Comparison of ENCODE assay signal across 11 mouse cellular contexts in genomic region chr1:59394616-59395015, GRCm38 (mm10).
DNase-seq lines count a peak whose midpoint lies in the region; ATAC-seq and TF ChIP-seq lines count a peak whose summit lies in the region.
"Had no signal": no experiment of that assay in that cellular context is flagged by ENCODE, and none has a peak within 500 bp of the region (broad histone marks: within the 10 kb centered on the region; RNA-seq: fewer than 3 reads in every experiment).

No protein-coding gene starts in this region.

- no peaks in the 10 kb centered on the region for H3K9me3 ChIP-seq in embryonic facial prominence, embryonic 10.5 days
- no peaks in the 10 kb centered on the region for H3K9me3 ChIP-seq in forebrain, embryonic 15.5 days
- no peaks in the 10 kb centered on the region for H3K9me3 ChIP-seq in kidney, postnatal 0 days (replicated peaks; ENCODE audit: low read length)
- no peaks in the 10 kb centered on the region for H3K9me3 ChIP-seq in neural tube, embryonic 14.5 days (ENCODE audit: control insufficient read depth, low read length)

- H3K4me3 ChIP-seq in embryonic facial prominence, embryonic 10.5 days: no peak overlapping the region
- H3K4me3 ChIP-seq in forebrain, embryonic 15.5 days: no peak overlapping the region
- no peak overlapping the region for H3K4me3 ChIP-seq in kidney, postnatal 0 days (replicated peaks; ENCODE audit: low read depth, low read length)
- H3K4me3 ChIP-seq in neural tube, embryonic 14.5 days (ENCODE audit: low read depth, low read length): no peak overlapping the region

- no peaks in the 10 kb centered on the region for H3K36me3 ChIP-seq in embryonic facial prominence, embryonic 10.5 days (replicated peaks)
- no peaks in the 10 kb centered on the region for H3K36me3 ChIP-seq in forebrain, embryonic 15.5 days
- no peaks in the 10 kb centered on the region for H3K36me3 ChIP-seq in kidney, postnatal 0 days (ENCODE audit: insufficient read depth, low read length)
- no peaks in the 10 kb centered on the region for H3K36me3 ChIP-seq in neural tube, embryonic 14.5 days (ENCODE audit: control insufficient read depth, insufficient read depth, low read length)

- DNase-seq in embryonic facial prominence, embryonic 10.5 days (ENCODE audit: low spot score): peak; percentile 40
- peak; percentile 73 for DNase-seq in kidney, postnatal 0 days (ENCODE audit: low spot score)
- DNase-seq in cerebellum, postnatal 25 days: no peak
- DNase-seq in adrenal gland, adult 18-20 months (ENCODE audit: low spot score in 2 of 2): no peak
- DNase-seq in cerebellum, adult 11-12 months: no peak
- DNase-seq: adrenal gland, postnatal 25 days; heart, adult 18-20 months; right cerebral cortex, postnatal 4 days; thymus, postnatal 36 days had no signal

- WGBS in embryonic facial prominence, embryonic 10.5 days: 14% methylated on average over 6 of the region's 6 CpGs
- 2% methylated on average over 6 of the region's 6 CpGs for WGBS in forebrain, embryonic 15.5 days
- 18% methylated on average over 6 of the region's 6 CpGs for WGBS in kidney, postnatal 0 days
- WGBS in neural tube, embryonic 14.5 days: 10% methylated on average over 6 of the region's 6 CpGs

- no peak overlapping the region for H3K9ac ChIP-seq in forebrain, embryonic 15.5 days (replicated peaks)
- H3K9ac ChIP-seq in kidney, postnatal 0 days (ENCODE audit: low read depth, low read length): no peak overlapping the region
- H3K9ac ChIP-seq in neural tube, embryonic 14.5 days (replicated peaks; ENCODE audit: low read depth, low read length): no peak overlapping the region

- H3K27ac ChIP-seq in embryonic facial prominence, embryonic 10.5 days (replicated peaks): peak overlapping the region; percentile 74
- peak overlapping the region; percentile 74 for H3K27ac ChIP-seq in forebrain, embryonic 15.5 days (replicated peaks)
- H3K27ac ChIP-seq in kidney, postnatal 0 days: peak overlapping the region; percentile 56
- H3K27ac ChIP-seq in neural tube, embryonic 14.5 days (ENCODE audit: low read depth, low read length): no peak overlapping the region

- H3K27me3 ChIP-seq in embryonic facial prominence, embryonic 10.5 days (replicated peaks; ENCODE audit: low read depth, poor library complexity, severe bottlenecking): peaks cover 6% of the 10 kb centered on the region; the same call in 1 of the 2 replicates
- no peaks in the 10 kb centered on the region for H3K27me3 ChIP-seq in forebrain, embryonic 15.5 days
- H3K27me3 ChIP-seq in kidney, postnatal 0 days (ENCODE audit: insufficient read depth, low read length): no peaks in the 10 kb centered on the region
- H3K27me3 ChIP-seq in neural tube, embryonic 14.5 days (ENCODE audit: control insufficient read depth, insufficient read depth, low read length): no peaks in the 10 kb centered on the region

- TF ChIP-seq CTCF in kidney, postnatal 0 days (IDR thresholded peaks at IDR 0.05; ENCODE audit: low read depth): no peak

- no peak overlapping the region for H3K4me2 ChIP-seq in forebrain, embryonic 15.5 days (replicated peaks)
- H3K4me2 ChIP-seq in kidney, postnatal 0 days (ENCODE audit: low read length): peak overlapping the region; percentile 5; the same call in 1 of the 2 replicates
- H3K4me2 ChIP-seq in neural tube, embryonic 14.5 days (ENCODE audit: low read depth, low read length): no peak overlapping the region

- H3K4me1 ChIP-seq in embryonic facial prominence, embryonic 10.5 days: peaks cover 53% of the 10 kb centered on the region
- H3K4me1 ChIP-seq in forebrain, embryonic 15.5 days: peaks cover 14% of the 10 kb centered on the region
- H3K4me1 ChIP-seq in kidney, postnatal 0 days (replicated peaks; ENCODE audit: insufficient read depth, low read length): peaks cover 7% of the 10 kb centered on the region; the same call in 1 of the 2 replicates
- no peaks in the 10 kb centered on the region for H3K4me1 ChIP-seq in neural tube, embryonic 14.5 days (ENCODE audit: control insufficient read depth, insufficient read depth, low read length)

- peak; percentile 87 for ATAC-seq in forebrain, embryonic 15.5 days (replicated peaks)
- 0 out of 2 replicates have a peak, but pooled peaks have one; percentile 26 for ATAC-seq in kidney, postnatal 0 days (replicated peaks; ENCODE audit: low FRiP score, low read depth)
- ATAC-seq in neural tube, embryonic 14.5 days (ENCODE audit: low read depth): peak; percentile 74

Comparison
In these comparisons a context has a peak if more than half of its experiments do, and no peak if none do; other contexts are left out.
1. DNase-seq: peak in embryonic facial prominence, embryonic 10.5 days (single experiment) and kidney, postnatal 0 days (single experiment); none in cerebellum, postnatal 25 days (0 of 2), adrenal gland, adult 18-20 months (0 of 2) and cerebellum, adult 11-12 months (single experiment).
2. ATAC-seq: peak in every context shown above with its lines; median percentile 87 in forebrain, embryonic 15.5 days; 74 in neural tube, embryonic 14.5 days; 26 in kidney, postnatal 0 days.